Mouse (Mus musculus) Patski (cell line): ENCODE measurements at regions not wholly inside any gene's neighbourhood (a gene's known extent, or its start where the extent isn't known, plus 50 kb on each side); places are given as distances from the start of the nearest gene placed in this dataset.

Experiments used
- ATAC-seq: fragments of 100-300 bp; one replicate; pipeline ENCODE4 v1.8.0; 2021
- CTCF ChIA-PET: fragments of 350-600 bp; sonication (Branson Sonifier 250); formaldehyde crosslinking; loops from one replicate; lab custom pipeline; 2022; ENCODE audit warnings: inconsistent platforms; lab: Charles Lee
- POLR2A ChIA-PET: fragments of 350-600 bp; sonication (Branson Sonifier 250); formaldehyde crosslinking; loops from one replicate; lab custom pipeline; 2022; ENCODE audit warnings: antibody characterized with exemption, inconsistent platforms; lab: Charles Lee
- DNase-seq: peaks from one replicate; pipeline ENCODE4 v3.0.0-alpha.2; 2011; ENCODE audit warnings: low read depth, low spot score
- H3K27me3 ChIP-seq: fragments of 371-371 bp; one replicate; pipeline ENCODE4 v1.5.1; 2021
- CTCF ChIP-seq: fragments of 100-300 bp; IDR thresholded peaks from one replicate; pipeline ENCODE4 v1.5.1; 2021
- in situ Hi-C: fragments of 300-500 bp; cut with MboI; formaldehyde crosslinking; loops from 3 replicates; pipeline ENCODE4 v1.11.1; 2018; ENCODE audit warnings: low pct_unique_long_range_greater_than_20kb, mixed read lengths

DNA sequence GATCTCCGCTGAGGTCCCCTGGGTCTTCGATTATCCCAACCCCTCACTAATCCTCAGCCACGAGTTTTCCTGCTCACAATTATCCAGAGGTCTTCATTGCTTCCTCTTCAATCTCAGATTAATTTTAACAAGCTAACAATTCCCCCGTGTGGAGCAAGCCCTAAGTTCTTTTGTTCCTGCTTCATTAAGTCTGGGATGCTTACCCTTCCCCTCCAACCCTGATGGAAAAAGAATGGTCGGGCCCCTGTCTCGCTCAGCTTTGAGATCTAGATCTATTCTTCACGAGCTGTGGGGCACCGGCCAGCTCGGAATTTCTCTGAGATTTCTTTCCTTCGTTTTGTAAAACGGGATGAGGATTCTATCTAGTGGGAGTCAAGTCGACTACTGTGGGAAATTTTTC, 65.7 kb upstream of the Ephb1 start:
- ChIA-PET POLR2A (interaction anchor here (0.6 to 1.2 kb wide), 2 partner anchors 17 to 1021 kb away, joined by 3 read pairs; no protein-coding TSS in a partner anchor), CTCF (no interaction called here)
- ATAC-seq (no peak), DNase-seq (no peak)
- TF ChIP-seq CTCF, result no peak
- H3K27me3 ChIP-seq, result peaks cover 28% of the 10 kb centered on the region
- in situ Hi-C loops, result no loop called here

DNA sequence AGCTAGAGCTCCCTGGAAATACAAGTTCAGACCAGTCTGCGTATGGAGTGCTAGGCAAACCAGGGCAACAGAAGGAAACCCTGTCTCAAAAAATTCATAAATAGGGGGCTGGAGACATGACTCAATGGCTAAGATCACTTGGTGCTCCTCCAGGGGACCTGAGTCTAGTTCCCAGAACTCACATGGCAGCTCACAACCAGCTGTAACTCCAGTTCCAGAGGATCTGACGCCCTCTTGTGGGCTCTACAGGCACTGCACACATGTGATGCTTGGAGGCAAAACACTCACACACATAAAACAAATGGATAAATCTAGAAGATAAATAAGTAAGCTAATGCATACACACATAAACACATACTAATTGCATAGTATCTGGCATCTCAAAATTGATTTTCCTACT, 59.1 kb upstream of the Ephb1 start:
- in situ Hi-C loops, result no loop called here
- ChIA-PET POLR2A (no interaction called here), CTCF (no interaction called here)
- ATAC-seq (no peak), DNase-seq (no peak)
- H3K27me3 ChIP-seq, result peaks cover 12% of the 10 kb centered on the region
- TF ChIP-seq CTCF, result peak; percentile 35

DNA sequence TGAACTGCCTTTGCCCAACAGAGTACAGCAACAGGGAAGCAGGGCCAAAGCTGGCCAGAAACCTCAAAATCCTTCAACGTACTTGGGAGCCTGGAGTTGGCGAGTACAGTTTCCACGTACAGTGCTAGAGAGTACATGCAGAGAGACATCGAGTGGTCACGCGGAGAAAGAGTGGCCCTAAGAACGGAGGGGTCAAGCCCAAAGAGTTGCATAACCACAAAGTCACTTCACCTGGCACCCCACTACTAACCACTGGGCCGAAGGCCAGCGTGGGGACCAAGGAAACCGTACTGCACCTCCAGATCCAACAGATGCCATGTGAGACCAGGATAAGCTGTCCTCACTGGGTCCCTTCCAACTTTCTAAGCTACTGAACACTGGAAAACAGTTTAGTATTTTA, 56.2 kb upstream of the Ephb1 start:
- POLR2A ChIA-PET, result no interaction called here
- no peak for TF ChIP-seq CTCF
- in situ Hi-C loops, result no loop called here
- ATAC-seq (no peak), DNase-seq (no peak)
- H3K27me3 ChIP-seq, result peaks cover 9% of the 10 kb centered on the region
- CTCF ChIA-PET, result no interaction called here

DNA sequence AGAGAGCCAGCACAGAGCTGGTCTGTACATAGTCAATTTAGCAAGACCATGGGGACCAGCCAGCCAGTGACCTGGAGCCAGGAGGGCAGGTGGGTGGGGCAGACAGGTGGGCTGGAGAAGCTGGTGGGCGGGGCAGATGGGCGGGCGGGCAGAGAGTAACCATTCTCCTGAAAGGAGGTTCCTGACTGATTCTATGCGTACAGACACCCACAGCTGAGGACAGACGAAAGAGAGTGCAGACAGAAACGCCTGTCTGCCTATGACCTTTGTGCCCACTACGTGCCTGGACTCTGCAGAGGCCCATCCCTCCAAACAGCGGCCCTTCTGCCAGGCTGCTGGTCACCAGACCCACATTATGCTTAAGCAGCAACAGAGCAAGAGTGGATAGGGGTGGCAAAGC, 51.5 kb upstream of the Ephb1 start:
- ChIA-PET POLR2A (no interaction called here), CTCF (no interaction called here)
- in situ Hi-C loops, result no loop called here
- ATAC-seq, result no peak
- no peak for TF ChIP-seq CTCF
- no peaks in the 10 kb centered on the region for H3K27me3 ChIP-seq
- no peak for DNase-seq
